Mouse (Mus musculus): ENCODE results near the gene Slc20a1.

Gene Slc20a1

DNA sequence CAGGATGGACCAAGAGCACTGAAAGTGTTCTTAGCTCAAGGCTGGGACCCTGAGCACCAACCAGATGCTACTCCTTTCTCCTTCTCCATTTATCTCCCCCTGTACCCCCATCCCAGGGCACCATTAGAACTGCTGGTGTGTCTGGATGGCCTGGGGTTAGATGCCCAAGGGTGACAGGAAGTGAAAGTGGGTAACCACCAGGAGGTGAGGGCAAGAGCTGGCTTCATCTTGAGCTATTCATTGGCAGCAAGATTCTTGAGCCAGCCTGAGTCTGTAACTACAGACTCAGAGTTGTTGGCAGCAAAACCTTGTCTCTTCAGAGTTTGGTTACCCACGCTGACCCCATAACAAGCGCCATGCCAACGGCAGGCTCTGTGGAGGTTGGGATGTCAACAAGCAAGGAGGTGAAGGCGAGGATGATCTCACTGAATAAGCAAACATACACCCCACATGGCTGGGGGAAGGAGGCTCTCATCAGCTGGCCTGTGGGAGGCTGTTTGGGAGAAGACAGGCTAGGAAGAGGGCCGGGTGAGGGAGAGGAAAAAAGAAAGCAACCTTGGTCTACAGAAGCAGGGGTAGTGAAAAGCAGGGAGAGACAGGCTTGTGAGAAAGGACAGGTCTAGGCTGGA lies 12.2 kb upstream of the Slc20a1 start:
- DNase-seq (ENCODE audit: low spot score in 2 of 2) = peak; percentile 49 to 62

DNA sequence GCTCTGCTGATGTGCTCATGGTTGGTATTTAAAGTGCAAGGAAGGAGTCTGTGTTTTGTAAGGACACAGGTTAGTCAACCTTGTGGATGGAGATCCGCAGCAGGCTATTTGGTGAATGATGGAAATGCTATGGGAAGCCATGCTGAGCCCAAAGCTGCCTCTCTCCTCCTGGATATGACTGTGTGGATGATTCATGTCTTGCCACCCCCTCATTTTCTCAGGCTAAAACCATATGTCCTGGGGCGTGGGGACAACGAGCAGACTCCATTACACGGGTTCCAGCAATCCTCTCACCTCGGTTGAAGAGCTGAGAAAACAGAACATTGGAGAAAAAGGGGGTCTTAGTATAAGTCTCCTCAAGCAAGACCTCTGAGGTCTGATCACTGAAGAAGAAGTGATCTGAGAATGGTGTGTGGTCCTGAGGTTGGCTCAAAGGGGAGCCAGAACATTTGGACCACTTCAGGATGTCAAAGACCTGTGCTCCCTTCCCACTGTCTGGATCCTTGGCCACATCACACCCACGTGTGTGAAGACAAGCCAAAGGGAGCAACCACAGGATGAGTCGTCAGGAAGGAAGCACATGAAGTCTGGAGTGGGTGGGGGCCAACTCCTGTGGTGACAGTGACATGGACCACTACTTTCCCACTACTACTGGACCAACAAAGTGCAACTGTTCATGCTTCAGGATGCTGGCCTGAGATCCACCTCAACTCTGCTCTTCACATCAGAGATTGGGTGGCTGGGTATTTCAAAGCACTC lies 6.0 kb upstream of the Slc20a1 start:
- DNase-seq (ENCODE audit: low spot score in 2 of 2) = no peak

DNA sequence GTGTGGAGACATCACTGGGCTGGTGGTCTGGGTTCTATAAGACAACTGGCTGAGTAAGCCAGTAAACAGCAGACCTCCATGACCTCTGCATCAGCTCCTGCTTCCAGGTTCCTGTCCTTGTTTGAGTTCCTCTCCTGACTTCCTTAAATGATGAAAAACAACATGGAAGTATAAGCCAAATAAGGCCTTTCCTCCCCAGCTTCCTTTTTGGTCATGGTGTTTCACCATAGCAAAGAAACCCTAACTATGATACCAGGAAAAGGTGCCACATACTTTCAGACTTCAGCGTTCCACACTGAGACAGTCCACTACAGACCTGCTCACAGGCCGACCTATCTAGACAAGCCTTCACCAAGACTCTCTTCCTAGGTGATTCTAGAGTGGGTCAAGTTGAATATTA lies 2.2 kb upstream of the Slc20a1 start:
- DNase-seq (ENCODE audit: low spot score in 2 of 2) = no peak

DNA sequence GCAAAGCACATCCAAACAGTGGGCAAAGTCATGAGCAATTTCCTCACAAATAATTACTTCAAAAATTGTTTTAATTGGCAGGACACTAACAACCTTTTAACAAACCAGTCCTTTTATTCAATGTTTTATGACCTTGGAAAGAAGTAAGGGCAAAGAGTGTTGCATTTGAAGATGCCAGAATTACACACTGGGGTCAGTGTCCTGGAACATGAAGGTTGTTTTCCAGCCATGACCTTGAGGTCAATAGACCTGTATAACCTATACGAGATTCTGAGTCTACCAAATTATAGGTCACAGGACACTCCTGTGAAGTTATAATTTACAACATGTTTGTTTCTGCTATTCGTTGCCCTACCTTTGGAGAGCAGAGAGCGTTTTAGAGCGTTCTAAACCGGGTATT lies 1.4 kb upstream of the Slc20a1 start:
- DNase-seq (ENCODE audit: low spot score in 2 of 2) = no peak

GRCm38 (mm10) chr2:129197843-129198435 lies 625 bp upstream of the Slc20a1 start:
- DNase-seq (ENCODE audit: low spot score in 2 of 2) = no peak

GRCm38 (mm10) chr2:129199328-129200085 lies 943 bp downstream of the Slc20a1 start:
- DNase-seq (ENCODE audit: low spot score in 2 of 2) = peak in 1 of 2 experiments; percentile 58

GRCm38 (mm10) chr2:129205000-129205399 lies 6.4 kb downstream of the Slc20a1 start:
- DNase-seq (ENCODE audit: low spot score in 2 of 2) = no peak

- peak in 1 of 2 experiments; percentile 50 for DNase-seq (ENCODE audit: low spot score in 2 of 2)
Measured at GRCm38 (mm10) chr2:129206824-129207223, 8.3 kb downstream of the Slc20a1 start.

DNA sequence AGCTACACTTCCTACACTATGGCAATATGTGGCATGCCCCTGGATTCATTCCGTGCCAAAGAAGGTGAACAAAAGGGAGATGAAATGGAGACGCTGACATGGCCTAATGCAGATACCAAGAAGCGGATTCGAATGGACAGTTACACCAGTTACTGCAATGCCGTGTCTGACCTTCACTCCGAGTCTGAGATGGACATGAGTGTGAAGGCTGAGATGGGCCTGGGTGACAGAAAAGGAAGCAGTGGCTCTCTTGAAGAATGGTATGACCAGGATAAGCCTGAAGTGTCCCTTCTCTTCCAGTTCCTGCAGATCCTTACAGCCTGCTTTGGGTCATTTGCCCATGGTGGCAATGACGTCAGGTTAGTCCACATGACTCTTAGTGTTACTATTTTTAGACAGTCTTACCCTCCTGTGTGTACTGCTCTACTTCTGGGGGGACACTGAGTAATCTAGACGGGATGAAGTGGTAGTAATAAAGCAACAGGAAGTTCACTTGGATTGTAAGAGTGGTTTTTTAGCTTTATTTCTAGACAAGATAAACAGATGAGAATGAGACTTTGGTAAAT lies 9.7 kb downstream of the Slc20a1 start:
- DNase-seq (ENCODE audit: low spot score in 2 of 2) = no peak

DNA sequence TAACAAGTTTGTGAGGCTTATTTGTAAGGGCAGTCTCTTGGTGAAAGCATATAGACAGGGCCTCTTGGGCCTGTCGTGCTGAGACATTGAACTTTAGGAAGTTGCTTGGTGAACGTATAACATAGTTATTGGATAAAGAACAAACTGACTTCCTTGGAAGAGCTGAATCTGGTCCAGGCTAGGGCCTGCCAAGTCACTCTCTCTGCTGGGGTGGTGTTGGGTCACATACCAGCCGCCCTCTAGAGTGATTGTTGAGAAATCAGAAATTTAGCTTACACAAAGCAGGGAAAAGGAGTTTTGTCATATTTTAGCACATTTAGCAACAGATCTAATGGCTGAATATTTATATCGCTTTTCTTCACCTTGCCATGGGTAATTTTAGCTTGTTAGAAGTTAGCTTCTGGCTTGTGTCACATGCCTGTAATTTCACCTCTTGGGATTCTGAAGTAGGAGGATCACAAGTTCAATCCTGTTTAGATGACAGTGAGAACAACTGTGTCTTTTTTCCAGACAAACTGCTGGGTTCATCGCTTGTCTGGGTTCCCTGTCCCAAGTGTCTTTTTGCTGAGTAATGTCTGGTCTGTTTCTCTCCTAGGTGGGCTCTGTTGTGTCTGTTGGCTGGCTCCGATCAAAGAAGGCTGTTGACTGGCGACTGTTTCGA lies 11.7 kb downstream of the Slc20a1 start:
- DNase-seq (ENCODE audit: low spot score in 2 of 2) = no peak

DNA sequence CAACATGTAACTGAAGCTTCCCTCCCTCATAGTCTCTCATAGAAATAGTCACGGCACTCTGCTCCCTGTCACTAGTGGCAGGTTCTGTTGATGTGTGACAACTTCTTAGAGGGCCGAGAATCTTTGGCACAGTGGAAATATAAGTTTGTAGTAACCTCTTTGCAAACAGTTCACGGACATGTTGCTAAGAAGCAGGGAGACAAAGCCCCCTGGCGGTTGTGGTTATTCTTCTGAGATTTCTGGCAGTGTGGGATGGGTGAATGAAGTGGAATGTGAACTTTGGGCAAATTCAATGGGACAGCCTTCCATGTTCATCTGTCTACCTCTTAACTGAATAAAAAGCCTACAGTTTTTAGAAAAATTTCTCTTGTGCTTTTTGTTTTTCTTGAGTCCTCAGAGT lies 12.7 kb downstream of the Slc20a1 start:
- DNase-seq (ENCODE audit: low spot score in 2 of 2) = no peak

DNA sequence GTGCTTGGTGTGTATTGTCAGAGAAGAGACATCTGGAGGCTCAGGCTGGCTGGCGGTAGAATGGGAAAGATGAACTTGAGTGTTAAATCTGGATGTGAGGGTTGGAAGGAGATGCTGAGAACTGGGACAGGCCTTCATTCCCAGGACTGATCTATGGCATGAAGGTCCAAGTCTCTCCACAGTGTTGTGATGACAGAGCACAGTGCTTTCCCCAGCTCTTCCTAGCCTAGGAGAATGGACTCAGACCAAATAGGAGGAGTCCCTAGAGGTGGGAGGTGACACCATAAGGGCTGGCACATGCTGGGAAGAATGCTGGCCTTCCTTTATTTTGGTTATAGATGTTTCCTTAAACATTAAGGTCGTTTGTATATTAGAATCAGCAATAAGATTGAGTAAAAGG lies 13.4 kb downstream of the Slc20a1 start:
- DNase-seq (ENCODE audit: low spot score in 2 of 2) = no peak

DNA sequence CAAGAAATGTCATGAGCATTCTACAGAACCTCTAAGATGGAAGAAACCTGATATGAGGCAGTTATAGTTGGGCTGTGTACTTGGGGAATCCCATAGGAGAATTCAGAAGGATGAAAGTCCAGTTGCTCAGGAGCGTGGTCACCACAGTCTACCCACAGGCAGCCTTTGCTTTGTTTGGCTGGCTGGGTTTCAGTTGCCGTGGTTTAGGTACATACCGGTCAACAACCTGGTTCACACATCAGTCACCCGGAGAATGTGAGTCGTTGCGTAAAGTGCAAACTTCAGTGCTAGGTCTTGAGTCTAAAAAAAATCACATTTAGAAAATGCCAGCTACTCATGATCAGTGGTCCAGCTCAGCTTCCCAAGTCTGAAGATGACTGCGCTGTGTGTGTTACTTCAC lies 14.0 kb downstream of the Slc20a1 start:
- no peak for DNase-seq (ENCODE audit: low spot score in 2 of 2)

DNA sequence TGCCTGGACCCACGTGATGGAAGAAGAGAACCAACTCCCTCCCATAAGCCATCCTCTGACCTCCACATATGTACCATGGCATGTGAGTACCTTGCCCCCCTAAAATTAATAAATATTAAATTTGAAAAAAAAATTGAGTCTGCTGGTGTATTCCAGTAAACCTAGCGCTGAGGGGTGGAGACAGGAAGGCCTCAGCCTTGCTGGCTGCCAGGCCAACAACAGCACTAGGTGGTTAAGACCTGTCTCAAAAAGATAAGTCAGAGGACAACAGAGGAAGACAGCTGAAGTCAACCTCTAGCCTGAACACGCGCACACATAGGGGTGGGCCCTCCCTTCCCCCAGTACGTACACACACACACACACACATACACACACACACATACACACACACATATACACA lies 16.2 kb downstream of the Slc20a1 start:
- no peak for DNase-seq (ENCODE audit: low spot score in 2 of 2)

GRCm38 (mm10) chr2:129217612-129218185 lies 19.1 kb downstream of the Slc20a1 start:
- DNase-seq (ENCODE audit: low spot score in 2 of 2) = no peak

GRCm38 (mm10) chr2:129218537-129219105 lies 20.1 kb downstream of the Slc20a1 start:
- DNase-seq (ENCODE audit: low spot score in 2 of 2) = no peak

DNA sequence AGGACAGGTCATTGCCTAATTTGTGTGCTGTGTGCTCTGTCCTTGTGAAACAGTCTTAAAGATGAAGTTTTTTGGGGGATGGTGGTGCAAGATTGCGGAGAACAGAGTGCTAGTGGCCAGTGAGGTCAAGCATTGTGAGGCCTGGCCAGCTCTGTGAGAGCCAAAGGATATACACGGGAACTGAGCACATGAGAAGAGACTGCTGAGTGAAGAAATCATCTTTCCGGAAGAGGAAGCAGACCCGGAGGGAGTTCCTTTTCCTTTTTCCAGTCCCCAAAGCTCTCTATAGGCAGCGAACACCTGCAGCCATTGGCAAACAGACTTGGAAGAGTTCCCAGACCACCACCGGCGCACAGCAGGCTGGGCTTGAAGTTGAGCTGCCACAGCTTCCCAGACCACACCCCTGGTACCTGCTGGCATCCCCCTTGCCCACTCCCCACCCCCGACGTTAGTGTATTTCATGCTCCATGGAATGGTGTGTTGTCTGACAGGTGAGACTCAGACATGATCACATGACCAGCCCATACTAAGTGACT lies 22.6 kb downstream of the Slc20a1 start:
- DNase-seq (ENCODE audit: low spot score in 2 of 2) = no peak

GRCm38 (mm10) chr2:129224178-129224577 lies 25.6 kb downstream of the Slc20a1 start:
- DNase-seq (ENCODE audit: low spot score in 2 of 2) = no peak

DNA sequence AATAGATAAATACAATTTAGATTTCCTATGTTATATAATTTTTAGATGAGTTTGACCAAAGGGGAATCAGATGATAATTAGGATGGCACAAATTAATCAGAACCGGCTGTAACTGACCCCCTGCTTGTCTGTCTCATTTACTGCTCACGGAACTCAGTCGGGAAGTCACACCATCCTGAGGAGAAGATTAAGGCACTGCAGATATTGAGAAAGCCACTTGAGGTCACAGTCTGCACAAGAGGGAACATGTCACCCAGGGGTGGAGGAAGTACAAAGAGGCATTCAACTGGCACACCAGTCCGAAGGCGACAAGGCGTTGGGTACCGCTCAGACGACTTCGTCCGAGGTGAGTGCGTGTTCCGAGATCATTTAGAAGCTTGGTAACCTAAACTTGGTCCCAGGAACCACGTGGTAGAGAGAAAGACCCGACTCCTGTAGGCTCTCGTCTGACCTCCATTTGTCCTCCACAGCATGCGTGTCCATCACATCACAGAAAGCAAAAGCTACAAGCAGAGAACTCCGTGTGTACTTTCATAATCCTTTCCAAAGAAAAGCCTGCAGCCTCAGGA lies 26.8 kb downstream of the Slc20a1 start:
- DNase-seq (ENCODE audit: low spot score in 2 of 2) = no peak

DNA sequence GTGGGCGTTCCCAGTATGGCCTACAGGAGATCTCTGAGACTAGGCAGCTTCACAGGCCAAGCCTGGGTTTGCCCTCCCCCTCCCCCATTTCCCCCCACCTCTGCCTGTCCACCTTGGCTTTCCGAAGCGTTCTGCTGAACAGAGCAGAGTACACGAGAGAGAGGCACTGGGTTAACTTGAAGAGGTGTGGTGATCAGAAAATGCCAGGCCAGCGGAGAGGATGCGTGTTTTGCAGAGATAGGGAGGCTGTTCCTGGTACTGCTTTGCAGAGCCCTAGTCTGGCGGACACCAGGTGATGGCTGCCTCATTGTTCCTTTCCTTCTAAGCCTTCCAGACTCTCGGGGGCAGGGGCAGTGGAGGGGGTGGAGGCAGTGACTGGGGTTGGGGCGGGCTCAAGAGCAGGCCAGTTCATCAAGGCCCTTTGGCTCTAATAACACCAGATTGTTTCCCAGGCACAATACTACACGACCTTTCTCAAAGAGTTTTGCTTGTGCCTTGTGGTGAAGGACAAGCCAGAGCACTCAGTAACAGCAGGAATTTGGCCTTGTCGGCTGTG lies 27.8 kb downstream of the Slc20a1 start:
- no peak for DNase-seq (ENCODE audit: low spot score in 2 of 2)
